Mouse (Mus musculus): ENCODE data around the gene Ncln.
"Not testable (repeated sequence)": the region's sequence is repeated elsewhere in the genome, so short reads cannot be mapped to it uniquely, and the experiment has no call there.

Ncln gene

DNA sequence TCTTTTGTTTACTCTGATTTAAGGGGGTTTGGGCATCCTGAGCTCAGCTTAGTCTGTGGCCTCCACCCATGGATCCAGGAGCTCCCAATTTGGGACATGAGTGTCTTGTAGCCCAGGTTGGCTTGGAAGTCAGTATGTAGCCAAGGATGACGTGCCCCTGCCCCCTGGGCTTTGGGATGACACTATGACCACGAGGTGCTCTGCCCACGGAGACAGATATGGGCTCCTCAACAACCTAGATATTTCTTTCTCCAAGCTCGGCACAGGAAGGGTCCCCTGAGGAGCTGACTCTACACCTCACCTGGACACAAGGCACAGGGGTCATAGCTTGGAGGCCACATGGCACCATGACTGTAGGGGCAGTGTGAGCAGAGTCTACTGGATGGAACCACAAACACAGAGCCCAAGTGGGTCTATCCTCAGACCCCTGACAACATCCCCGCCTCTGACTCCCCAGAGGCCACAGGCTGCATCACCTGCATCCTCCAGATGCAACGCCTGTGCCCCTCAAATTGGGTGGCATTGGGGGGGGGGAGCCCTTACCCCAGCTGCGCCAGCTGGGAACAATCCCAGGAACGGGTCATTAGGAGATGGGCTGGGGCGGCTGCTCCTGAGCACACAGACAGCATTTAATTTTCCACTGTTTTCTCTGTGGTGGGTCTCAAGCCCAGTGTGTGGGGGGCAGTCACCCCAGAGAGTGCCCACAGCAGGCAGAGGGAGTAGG, 45.4 kb downstream of the Ncln start:
- in situ Hi-C loops (cut with MboI; ENCODE audit: unreplicated experiment in 2 of 2) = loop anchor here (5.0 kb wide), 2 partner anchors 59 to 244 kb away; partner anchors contain the start of gene Smim24 (in 1 of the 2)

DNA sequence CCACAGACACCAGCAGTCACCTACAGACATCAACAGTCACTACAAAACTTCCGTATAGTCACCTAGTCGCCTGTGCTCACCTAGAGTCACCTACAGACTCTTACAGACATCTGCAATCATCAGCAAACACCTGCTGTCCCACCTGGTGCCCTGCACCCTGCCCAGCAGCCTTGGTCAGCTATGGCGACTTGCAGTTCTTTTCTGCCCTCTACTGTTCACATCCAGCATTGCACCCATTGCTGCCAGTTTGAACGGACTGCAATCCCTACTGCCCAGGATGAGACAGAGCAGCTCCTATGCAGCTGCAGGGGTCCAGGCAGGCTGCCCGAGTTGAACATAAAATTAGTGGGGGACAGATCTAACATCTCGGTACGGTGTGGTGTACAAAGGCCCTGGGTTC, 46.1 kb downstream of the Ncln start:
- in situ Hi-C loops (cut with MboI; ENCODE audit: unreplicated experiment in 2 of 2) = loop anchor here (5.0 kb wide), 2 partner anchors 58 to 243 kb away; partner anchors contain the start of gene Smim24 (in 1 of the 2)

DNA sequence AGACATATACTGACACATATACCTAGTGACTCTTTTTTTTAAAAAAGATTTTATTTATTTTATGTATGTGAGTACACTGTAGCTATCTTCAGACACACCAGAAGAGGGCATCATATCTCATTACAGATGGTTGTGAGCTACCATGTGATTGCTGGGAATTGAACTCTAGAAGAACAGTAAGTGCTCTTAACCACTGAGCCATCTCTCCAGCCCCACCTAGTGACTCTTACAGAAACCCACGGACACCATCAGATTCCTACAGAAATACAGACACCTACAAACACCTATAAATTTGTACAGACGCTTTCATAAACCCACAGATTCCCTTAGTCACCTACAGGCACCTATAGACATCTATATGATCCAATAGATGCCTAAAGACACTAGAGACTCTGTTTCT, 50.7 kb downstream of the Ncln start:
- in situ Hi-C loops (cut with MboI; ENCODE audit: unreplicated experiment in 2 of 2) = not testable (repeated sequence)

DNA sequence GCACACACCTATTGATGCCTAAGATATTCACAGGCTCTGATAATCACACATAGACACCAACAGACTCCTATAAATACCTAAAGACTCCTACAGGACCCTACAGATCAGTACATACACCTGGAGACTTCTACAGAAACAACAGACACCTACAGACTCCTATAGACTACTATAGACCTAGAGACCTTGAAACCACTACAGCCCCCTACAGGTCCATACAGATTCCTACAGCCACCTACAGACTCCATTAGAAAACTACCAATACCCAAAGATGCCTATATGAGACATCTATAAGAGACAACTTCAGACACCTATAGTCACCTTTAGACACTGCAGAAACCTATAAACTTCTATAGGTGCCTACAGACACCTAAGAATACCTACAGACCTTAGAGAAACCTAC, 55.2 kb downstream of the Ncln start:
- in situ Hi-C loops (cut with MboI; ENCODE audit: unreplicated experiment in 2 of 2) = loop anchor here in 1 of 2 experiments (5.0 kb wide), 1 partner anchor 34 kb away; no protein-coding TSS in a partner anchor

All from v-Abl transformed pro-B cells (cell line).